Mouse (Mus musculus): ENCODE measurements around the gene Cab39l.

DNA sequence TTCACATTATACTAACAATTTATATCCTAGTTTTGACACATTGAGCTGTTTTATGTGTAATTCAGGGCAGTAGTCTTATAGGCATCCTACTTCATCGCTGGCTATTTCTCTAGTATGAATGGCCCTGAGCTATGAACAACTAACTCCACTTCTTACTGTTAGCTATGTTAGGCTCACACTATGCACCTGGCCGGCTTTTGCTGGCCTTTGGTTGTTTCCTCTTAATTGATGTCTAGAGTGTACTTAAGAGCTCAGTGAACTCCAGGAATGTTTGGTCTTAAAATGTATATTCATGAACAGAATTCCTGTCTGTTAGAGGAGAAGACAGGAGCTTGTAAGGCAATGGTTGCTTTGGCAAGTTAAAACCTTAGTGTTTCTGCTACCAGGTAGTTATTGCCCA, 99.5 kb downstream of the Cab39l start:
- TF ChIP-seq CTCF (IDR thresholded peaks at IDR 0.05; ENCODE audit: low read depth) (no peak), EP300 (IDR thresholded peaks at IDR 0.05; ENCODE audit: low read depth) (no peak)

Measured in heart, postnatal 0 days (tissue).